Mouse (Mus musculus): ENCODE measurements around the gene Atg10.

Gene Atg10

DNA sequence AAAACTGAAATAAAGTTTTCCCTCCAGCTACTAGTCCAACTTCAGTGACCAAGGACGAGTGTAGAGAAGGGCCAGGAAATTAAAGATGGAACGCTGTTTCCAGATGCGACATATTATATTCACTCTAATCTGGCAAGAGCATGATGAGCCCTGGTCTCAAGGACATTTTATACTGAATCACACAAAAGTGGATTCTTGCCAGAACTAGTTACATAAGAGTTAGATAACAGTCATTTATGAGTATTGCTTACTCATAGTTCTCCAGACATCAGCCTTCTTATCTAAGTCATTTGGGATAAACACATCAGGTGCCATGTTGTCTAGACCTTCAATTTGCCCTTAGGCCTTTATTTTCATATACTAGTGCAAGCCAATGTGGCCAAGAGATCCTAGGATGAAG is 108.9 kb downstream of the Atg10 start:
- no peak for DNase-seq (ENCODE audit: low spot score)

DNA sequence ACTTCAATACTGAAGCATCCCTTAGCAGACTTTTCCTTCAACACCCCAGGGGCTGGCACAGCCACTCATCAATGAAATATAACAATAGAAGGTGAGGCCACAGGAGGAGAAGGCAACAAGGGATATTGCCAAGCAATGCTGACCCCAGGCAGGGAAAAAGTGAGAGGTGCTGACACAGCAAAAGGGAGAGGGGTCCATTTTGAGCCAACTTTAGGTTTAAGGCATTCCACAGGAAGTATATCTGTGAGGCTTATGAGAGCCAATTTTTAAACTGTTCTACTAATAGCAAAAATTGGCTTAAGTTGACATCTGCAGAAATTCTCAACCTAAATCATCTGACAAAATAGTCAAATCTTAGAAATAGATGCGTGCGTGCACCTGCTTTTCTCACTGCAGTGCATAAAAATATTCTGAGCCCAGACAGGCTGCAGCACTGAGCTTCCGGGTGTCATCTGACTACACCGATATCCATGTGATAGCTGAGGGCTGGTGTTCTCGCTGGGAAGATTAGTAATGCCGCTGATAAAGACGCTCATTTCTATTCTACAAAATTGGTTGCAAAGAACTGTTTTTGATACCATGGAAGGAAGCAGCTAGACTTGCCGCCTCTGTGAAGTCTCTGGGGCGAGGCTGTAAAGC is 116.3 kb downstream of the Atg10 start:
- no peak for DNase-seq (ENCODE audit: low spot score)

DNA sequence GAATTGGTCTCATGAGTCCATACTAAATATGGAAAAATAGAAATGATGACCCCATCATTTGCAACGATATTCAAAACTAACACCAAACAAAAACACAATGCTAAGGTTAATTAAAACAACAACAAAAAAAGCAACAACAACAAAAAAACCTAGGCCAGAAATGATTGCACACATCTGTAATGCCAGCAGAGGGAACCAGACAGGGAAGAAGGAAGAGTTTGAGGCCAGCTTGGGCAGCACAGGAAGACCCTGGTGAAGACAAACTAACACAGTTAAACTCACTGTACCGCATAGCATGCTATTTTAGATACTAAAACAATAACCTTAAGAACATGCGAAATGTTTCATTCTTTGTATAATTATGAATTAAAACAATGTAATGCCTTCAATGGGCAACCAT is 121.5 kb downstream of the Atg10 start:
- no peak for DNase-seq (ENCODE audit: low spot score)

DNA sequence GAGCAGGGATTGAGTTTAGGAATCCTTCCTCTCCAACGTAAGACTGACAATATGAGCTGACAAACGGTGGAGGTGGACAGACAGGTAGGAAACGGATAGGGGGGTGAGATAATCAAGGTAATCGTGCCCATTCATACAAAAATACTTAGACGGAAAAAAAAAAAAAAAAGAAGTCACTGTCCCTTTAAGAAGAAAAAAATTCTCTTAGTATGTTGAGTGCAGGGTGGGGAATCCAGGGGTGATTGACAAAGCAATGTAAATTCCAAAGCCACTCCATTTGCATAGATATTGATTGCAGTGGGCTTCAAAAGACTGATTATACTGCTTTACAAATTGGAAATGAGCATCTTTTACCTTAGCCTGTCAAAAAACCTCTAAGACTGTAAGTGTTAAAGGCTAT is 123.4 kb downstream of the Atg10 start:
- DNase-seq (ENCODE audit: low spot score): no peak

DNA sequence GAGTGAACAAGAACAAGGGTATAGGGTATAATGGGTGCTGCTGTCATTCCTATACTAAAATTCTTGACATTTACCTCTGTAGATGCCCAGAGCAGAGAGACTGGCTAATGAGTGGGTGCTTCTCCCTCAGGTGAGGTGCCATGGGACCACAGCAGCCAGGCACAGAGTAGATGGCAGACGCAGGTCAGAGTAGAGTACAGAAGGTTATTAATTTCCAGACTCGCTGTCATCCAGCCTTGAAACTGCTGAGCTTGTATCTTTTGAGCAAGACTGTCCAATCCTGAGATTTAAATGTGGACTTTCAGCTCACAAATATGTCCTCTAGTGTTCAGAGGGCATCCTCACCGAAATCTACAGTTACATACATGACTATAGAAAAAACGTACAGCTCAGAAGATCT is 128.9 kb downstream of the Atg10 start:
- no peak for DNase-seq (ENCODE audit: low spot score)

DNA sequence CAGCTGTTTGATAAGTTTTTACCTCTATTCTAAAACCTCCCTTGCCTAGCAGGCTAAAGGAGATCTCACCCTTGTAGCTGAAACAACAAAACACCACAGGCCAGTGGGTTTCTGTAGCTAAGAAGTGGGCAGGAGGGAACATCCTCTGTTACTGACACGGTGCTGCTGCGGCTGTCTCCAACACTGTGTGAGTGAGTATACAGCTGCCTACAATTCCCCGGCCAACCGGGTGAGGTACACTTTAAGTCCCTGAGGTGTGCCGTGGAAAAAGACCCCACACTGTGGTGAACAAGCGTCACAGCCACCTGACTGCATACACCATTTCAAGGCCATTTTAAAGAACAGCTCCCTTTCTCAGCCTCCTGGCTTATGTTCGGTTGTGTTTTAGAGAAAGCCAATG is 129.6 kb downstream of the Atg10 start:
- DNase-seq (ENCODE audit: low spot score): no peak

DNA sequence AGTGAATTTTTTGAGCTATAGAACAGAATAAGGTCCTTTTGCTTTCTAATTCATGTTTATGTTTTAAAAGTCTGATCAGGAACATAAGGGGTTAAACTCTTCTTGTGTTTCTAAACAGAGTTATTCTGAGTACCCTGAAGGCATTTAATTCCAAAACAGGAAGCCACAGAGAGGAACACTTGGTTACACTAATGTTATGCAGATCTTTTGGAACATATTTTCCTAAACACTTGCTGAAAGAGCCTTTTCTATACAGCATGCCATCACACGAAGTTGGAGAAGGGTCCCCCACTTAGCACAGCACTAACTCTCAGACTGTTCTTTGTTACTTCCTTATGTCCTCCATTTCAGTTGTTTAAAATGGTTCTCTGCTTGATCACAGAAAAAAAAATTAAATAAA is 130.2 kb downstream of the Atg10 start:
- DNase-seq (ENCODE audit: low spot score): no peak

DNA sequence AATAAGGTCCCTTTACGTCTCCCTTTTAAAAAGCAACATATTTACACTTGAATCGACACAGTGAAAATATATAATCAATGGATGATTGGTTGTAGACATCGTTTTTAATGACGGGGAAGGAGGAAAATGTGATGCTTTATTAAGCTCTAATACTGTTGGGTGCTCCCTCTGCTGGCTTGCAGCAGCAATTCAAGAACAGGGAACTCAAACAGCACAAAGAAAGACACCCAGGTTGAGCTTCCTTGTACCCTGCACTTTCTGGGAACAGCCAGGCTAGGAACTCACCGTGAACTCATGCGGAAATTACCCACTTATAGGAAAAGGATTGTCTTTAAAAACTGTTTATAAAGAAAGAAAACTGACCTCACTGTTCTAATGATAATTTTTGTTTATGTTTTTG is 130.6 kb downstream of the Atg10 start:
- no peak for DNase-seq (ENCODE audit: low spot score)

DNA sequence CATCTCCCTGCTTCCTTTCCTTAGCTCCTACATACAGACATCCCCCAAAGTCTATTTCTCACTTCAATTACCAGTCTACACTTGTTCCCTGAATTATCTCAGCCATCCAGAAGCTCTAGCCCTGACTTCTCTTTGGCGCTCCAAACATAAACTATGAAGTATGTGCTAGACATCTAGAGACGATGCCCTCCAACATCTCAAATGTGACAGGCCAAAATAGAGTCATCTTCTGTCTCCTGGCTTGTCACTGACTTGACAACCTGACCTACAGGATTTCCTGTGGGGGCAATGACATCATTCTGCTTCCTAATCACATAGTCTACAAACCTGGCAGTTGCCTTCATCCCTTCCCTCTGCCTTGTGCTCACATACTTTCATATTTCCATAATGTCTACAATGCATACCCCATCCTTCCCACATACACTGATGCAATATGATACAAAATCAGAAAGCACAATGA is 132.0 kb downstream of the Atg10 start:
- no peak for DNase-seq (ENCODE audit: low spot score)

DNA sequence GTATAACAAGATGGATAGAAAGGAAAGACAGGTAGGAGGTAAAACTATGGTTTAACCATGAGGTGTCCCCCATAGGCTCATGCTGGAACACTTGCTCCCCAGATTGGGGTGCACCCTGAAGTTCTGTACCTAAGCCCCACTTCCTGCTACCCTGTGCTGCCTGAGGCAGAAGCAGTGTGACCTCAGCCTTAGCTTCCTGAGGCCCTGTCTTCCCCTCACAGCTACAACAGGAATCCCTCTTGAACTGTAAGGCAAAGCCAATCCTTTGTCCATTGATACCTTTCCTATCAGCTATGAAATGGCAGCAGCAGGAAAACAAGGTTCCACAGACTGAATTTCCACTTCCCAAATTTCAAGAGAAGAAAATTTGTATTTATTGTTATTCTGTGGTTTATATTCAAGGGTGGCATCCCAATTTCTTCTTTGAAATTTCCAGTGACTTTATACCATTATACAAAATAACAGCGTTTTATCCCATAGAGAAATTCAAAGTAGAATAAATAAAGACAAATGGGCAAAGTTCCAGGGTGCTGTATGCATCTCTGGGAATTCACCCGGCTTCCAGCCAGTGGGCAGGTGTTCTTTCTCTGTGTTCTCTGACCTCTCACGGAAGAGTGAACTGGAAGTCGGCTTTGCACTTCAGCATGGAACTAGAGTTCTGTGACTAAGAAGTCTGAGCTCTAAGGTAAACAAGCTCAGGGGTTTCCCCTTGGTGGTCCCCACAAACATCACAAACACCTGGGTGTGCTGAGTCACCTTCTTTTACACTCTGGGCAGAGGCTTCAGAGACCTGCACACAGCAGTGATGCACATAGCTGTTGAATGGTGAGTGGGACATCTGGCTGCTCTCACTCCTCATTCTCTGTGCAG is 132.7 kb downstream of the Atg10 start:
- DNase-seq (ENCODE audit: low spot score): no peak

DNA sequence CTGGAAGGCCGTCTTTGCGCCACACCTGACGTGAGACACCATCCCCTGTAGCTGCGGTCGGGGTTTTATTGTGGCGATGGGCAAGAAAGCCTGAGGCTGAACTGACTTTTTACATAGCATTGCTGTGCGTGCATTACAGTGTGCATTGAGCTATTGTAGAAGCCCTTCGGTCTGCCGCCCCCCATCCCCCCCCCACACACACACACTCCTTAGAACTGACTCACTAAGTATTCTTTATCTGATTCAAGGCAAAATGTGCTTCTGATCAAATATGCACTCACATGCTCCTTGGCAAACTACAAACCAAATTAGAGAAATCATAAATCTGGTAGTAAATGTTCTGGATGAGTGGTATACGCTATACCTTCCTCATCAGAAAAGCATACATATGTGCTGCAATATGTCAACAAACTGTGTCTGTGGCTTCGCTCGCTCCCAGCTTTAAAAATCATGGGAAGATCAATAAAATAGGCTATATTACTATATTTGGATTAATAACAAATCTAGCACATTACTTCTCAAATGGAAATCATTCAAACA is 137.3 kb downstream of the Atg10 start:
- DNase-seq (ENCODE audit: low spot score): no peak

DNA sequence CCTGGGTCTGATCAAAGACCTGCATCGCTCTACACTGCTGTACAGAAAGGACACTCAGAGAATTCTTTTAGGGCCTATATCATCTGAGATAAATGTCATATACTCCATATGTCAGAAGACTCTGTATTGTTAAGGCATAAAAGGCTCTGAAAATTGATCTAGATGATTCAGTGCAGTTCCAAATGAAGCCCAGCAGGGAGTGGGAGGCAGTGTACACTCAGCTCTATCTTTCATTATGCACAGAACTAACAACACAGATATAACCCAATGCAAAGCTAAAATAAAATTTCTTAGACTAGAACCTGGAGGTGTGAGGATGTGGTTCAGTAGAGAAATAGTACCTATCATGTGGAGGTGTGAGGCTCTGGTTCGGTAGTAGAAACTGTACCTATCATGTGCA is 151.4 kb downstream of the Atg10 start:
- DNase-seq (ENCODE audit: low spot score): no peak

DNA sequence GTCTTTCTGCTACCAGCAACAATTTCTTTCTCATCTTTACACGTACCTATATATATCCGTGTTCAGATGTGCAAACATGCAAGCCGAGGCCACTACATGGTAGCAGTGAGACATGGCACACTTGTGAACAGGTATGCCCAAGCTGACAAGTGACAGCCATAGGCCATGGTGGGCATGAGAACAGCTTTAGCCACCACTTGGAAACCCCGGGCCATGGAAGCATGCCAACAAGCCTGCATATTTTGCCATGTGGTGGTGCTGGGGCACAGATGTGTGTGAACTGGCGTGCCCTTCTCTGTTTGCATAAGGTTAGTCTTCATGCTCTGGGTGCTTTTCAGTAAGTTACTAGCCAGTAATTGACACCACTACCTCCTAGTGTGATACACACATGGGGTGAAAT is 162.9 kb downstream of the Atg10 start:
- no peak for DNase-seq (ENCODE audit: low spot score)

DNA sequence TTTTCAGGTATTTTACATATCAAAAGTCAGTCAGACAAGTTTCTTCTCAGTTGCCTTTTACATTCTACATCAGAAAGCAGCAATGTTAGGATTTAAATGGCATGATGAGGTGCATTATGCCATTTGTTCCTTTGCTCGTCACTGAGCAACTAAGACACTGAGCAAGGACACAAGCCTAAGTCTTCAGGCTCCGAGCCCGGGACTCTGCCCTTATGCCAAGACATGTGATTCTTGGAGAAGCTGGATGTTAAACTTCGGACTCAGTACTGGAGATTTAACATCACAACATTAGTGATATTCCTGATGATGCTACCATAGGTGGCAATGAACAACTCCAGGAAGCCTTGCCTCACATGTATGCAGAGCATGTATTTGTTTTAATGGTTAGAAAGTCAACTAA is 175.6 kb downstream of the Atg10 start:
- DNase-seq (ENCODE audit: low spot score): no peak

DNA sequence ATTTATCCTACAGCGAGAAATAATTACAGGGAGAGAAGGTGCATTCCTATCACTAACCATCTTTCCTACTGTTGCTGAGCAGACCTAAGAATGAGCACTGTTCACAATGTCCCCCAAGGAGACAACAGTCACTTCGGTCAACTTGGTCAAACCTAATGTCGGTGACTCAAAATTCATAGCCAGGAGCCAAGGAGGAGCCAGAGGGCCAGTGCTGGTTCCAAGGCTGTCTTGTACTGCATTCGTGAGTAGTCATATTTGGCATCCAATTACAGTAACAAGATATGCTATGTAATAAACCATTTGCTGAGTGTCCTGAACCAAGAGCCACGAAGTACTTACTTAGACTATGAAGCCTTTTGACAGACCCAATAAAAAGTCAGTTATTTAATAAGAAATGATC is 176.9 kb downstream of the Atg10 start:
- no peak for DNase-seq (ENCODE audit: low spot score)

DNA sequence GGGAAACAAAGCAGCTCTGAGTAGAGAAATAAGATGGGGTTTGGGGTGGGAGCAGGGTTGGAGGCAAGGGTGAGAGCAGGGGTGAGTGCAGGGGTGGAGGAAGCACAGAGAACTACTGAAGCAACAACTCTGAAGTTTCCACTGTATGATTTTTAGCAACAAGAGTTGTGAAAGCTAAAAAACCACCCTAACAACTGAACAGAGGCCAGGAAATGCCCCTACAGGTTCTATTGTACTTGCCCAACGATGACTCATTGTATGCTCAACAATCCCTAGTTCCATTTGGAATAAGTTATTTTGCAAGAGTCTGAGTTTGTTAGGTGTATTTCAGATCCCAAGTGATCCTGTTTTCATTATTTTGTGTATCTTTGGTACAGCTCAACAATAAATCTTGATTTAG is 182.5 kb downstream of the Atg10 start:
- DNase-seq (ENCODE audit: low spot score): no peak

DNA sequence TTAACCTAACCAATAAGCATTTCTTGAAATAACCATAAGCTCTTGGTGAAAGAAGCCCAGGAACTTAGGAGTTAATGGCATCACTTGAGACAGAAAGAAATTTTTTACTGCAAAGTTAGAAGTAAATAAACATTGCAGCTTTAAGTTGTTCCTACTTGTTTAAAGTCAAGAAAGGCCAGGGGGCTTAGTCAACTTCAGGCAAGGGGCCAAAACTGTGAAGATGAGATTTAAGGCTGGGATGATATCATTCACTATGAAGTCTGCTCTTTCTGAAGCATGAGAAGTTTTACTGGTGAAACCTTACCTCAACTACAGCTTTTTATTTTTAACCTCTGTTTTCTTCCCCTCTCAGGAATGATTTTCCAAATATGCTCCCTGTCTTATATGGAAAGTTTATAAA is 183.3 kb downstream of the Atg10 start:
- no peak for DNase-seq (ENCODE audit: low spot score)

DNA sequence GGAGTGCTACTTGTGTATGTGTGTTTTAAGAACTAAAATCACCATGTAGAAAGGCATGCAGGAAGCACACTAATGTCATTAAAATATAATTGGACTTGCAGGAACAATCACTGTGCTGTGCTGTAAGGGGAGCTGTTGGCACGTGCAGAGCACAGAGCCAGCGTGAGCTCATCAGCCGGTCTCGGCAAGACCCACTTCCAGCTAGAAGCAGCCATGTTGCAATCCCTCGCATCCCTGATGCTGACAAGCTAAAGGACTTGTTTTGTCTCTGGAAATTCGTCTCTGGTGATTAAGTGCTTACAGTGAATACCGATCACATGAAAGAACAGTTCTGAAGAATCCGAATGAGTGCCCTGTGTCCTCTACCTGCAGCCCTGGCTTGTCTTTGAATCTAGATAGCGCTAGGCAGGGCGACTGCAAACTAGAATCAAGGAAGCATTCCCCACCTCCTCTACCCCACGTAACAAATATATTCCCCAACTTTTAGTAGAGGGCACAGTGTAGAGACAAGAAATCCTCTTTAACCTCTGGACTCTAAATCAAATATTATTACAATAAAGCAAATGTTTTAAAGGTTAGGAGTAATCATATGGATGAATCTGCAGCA is 184.5 kb downstream of the Atg10 start:
- DNase-seq (ENCODE audit: low spot score): no peak

DNA sequence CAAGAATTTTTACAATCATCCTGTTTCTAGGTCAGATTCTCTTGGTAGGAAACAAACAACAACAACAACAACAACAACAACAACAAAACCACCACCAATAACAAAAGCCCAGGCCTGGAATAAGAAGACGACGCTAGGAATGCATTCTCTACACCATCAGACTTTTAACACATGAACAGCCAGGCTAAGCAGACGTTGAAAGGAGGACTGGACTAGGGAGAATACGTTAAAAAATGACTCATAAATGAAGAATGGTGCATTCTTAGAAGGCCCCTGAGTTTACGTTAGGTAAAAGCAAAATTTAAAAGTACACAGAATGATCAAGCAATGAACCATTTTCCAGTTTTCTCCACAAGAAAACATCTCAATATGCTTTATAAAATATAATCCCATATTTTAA is 185.1 kb downstream of the Atg10 start:
- no peak for DNase-seq (ENCODE audit: low spot score)

DNA sequence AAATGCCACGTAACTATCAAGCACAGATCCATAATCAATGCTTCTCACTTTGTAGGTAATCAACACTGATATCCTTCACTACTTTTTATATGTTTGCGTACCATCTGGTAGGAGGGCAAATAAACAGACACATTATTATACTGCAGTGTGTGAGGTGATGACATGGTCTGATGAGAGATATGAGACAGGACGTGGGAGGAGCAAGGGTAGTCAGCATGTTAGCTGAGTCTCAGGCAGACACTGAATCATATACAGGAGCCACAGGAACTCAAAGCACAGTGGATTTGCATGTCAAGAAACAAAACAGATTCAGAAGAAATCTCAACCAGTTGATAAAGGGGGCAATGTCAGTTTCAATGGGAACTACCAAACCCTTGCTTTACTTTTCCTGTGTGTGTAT is 185.7 kb downstream of the Atg10 start:
- DNase-seq (ENCODE audit: low spot score): no peak

DNA sequence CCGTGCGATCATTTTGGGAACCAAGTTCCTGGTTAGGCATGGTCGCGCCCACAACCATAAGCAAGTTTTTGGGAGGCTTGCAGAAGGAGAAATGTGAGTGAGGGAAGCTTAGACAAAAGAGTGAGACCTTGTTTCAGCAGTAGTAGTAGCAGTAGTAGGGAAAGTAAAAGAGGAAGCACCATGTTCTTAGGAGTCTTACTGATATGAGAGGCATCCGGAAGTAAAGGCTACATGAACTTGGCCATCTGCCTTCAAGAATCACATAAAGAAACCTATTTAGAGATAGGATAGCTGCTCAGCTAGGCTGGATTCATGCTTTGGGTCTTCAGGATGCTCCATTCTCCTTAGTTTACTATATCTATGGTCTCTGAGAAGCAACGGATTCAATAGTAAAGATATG is 186.4 kb downstream of the Atg10 start:
- no peak for DNase-seq (ENCODE audit: low spot score)

DNA sequence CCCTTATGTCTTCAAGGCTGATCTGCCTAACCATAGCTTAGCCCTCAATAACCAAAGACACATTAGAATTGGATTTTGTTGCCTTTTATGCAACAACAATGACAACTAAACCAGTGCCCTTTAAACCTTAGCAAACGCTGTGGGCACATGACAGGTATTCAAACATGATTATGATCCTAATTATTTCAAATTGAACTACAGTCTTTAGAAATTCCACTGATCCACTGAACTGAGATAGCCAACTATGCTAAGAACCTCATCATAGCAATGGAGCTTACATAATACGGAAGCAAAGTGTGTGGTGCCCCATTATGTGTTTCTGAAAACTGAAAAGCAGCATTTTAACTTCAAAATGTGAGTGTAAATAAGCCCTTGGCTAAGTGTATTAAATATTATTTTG is 191.9 kb downstream of the Atg10 start:
- no peak for DNase-seq (ENCODE audit: low spot score)

DNA sequence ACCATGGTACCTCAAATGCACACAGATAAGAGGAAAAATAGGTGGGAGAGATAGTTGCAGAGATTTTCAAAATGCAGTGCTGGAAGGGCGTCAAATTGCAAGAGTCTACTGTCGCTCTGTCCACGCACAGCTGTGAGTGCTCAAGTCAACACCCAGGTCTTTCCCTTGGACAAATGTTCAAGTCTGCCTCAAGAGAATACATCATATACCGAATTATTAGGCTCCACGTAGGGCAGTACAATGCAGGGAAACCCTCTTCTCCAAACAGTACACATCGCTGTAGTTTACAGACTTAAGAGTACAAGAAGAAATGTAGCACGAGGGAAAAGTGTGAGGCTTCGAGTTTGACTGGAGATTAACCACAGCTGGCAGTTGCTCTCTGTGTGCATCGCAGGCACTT is 200.3 kb downstream of the Atg10 start:
- no peak for DNase-seq (ENCODE audit: low spot score)
